Mouse (Mus musculus) liver, embryonic 12.5 days (tissue): ENCODE data around the gene Shroom1. TPM values are rescaled to one million over a fixed set of nuclear protein-coding genes. Genes with fewer than 3 reads are reported as not detected.
"Not testable (repeated sequence)": the region's sequence is repeated elsewhere in the genome, so short reads cannot be mapped to it uniquely, and the experiment has no call there.

Source experiments
- ATAC-seq: fragments of 200-750 bp; cut with Nextera tagmentation; 2 replicates; pipeline ENCODE4 v1.8.0; 2017; ENCODE audit warnings: moderate number of reproducible peaks, mild to moderate bottlenecking, moderate library complexity
- H3K27ac ChIP-seq: fragments of 300-500 bp; sonication (generic); 2 replicates; pipeline ENCODE4 v1.5.1; 2016; ENCODE audit warnings: mild to moderate bottlenecking
- H3K27me3 ChIP-seq: fragments of 300-500 bp; sonication (generic); replicated peaks from 2 replicates; pipeline ENCODE4 v1.6.1; 2016; ENCODE audit warnings: mild to moderate bottlenecking, moderate library complexity
- H3K36me3 ChIP-seq: fragments of 300-500 bp; sonication (generic); 2 replicates; pipeline ENCODE4 v1.6.1; 2016; ENCODE audit warnings: mild to moderate bottlenecking, moderate library complexity
- H3K4me1 ChIP-seq: fragments of 300-500 bp; sonication (generic); 2 replicates; pipeline ENCODE4 v1.6.1; 2016
- H3K4me2 ChIP-seq: fragments of 300-500 bp; sonication (generic); 2 replicates; pipeline ENCODE4 v1.6.1; 2016; ENCODE audit warnings: mild to moderate bottlenecking, moderate library complexity
- H3K4me3 ChIP-seq: fragments of 300-500 bp; sonication (generic); 2 replicates; pipeline ENCODE4 v1.5.1; 2016; ENCODE audit warnings: mild to moderate bottlenecking, moderate library complexity
- H3K9ac ChIP-seq: fragments of 300-500 bp; sonication (generic); 2 replicates; pipeline ENCODE4 v1.6.1; 2016; ENCODE audit warnings: mild to moderate bottlenecking, moderate library complexity
- H3K9me3 ChIP-seq: fragments of 300-500 bp; sonication (generic); replicated peaks from 2 replicates; pipeline ENCODE4 v1.6.1; 2016; ENCODE audit warnings: mild to moderate bottlenecking, moderate library complexity
- WGBS: fragments of 180-500 bp; shearing (Covaris S2); methylation state at CpG from one replicate; pipeline ENCODE4 v1.1.7; 2016; ENCODE audit not compliant: insufficient replicate concordance; 5-methylcytosine and 5-hydroxymethylcytosine counted together
- polyA plus RNA-seq: library from polyadenylated mRNA; unstranded; fragments of >200 nt; fragmentation: Nextera tagmentation; extraction: Ambion mirVana; gene quantifications from 2 replicates; pipeline ENCODE4 v1.2.1, GENCODE M21; 2016

Shroom1 gene
- 1.9 and 2.0 TPM in 2 replicates for polyA plus RNA-seq

- H3K27ac ChIP-seq, result peak within 1 kb of the TSS; percentile 38; the same call in 1 of the 2 replicates
Measured at GRCm38 (mm10) chr11:53456474-53457371, at the start of gene Shroom1, which contains the start of gene Gm10447. Gene Shroom1, plus strand, starts transcription at chr11:53457205. Gene Gm10447, minus strand, starts transcription at chr11:53457110.

GRCm38 (mm10) chr11:53411738-53412137, 45.3 kb upstream of the Shroom1 start:
- no peaks in the 10 kb centered on the region for H3K4me1 ChIP-seq
- H3K4me3 ChIP-seq, result no peak overlapping the region
- H3K9ac ChIP-seq, result no peak overlapping the region
- no peak overlapping the region for H3K27ac ChIP-seq
- ATAC-seq, result no peak
- no peaks in the 10 kb centered on the region for H3K27me3 ChIP-seq
- H3K9me3 ChIP-seq, result no peaks in the 10 kb centered on the region
- H3K4me2 ChIP-seq, result no peak overlapping the region
- H3K36me3 ChIP-seq, result peaks cover 89% of the 10 kb centered on the region

More at GRCm38 (mm10) chr11:53456474-53457371, at the start of gene Shroom1, which contains the start of gene Gm10447:
- H3K4me3 ChIP-seq, result peak within 1 kb of the TSS; percentile 58
- no peaks in the 10 kb centered on the region for H3K36me3 ChIP-seq
- H3K9me3 ChIP-seq, result no peaks in the 10 kb centered on the region
- H3K27me3 ChIP-seq, result peaks cover 84% of the 10 kb centered on the region
- ATAC-seq, result peak; percentile 68
- WGBS, result 6% methylated on average over 42 of the region's 42 CpGs
- H3K4me2 ChIP-seq, result peak within 1 kb of the TSS; percentile 78
- H3K9ac ChIP-seq, result peak within 1 kb of the TSS; percentile 55
- H3K4me1 ChIP-seq, result peaks cover 24% of the 10 kb centered on the region

- ATAC-seq, result no peak
- H3K9ac ChIP-seq, result no peak overlapping the region
- 83% methylated on average over 4 of the region's 4 CpGs for WGBS
- no peaks in the 10 kb centered on the region for H3K9me3 ChIP-seq
- H3K27ac ChIP-seq, result no peak overlapping the region
- no peak overlapping the region for H3K4me2 ChIP-seq
- H3K36me3 ChIP-seq, result peaks cover 92% of the 10 kb centered on the region
- H3K27me3 ChIP-seq, result no peaks in the 10 kb centered on the region
- no peak overlapping the region for H3K4me3 ChIP-seq
- no peaks in the 10 kb centered on the region for H3K4me1 ChIP-seq
Measured at GRCm38 (mm10) chr11:53413871-53414270, 43.1 kb upstream of the Shroom1 start.

- no peak for ATAC-seq
- Histone ChIP-seq H3K9ac (no peak overlapping the region), H3K4me1 (no peaks in the 10 kb centered on the region), H3K4me2 (no peak overlapping the region), H3K9me3 (no peaks in the 10 kb centered on the region), H3K27ac (no peak overlapping the region), H3K27me3 (no peaks in the 10 kb centered on the region), H3K36me3 (peaks cover 70% of the 10 kb centered on the region), H3K4me3 (no peak overlapping the region)
Measured at GRCm38 (mm10) chr11:53418048-53418447, 39.0 kb upstream of the Shroom1 start.

- H3K4me1 ChIP-seq, result no peaks in the 10 kb centered on the region; the same call in 1 of the 2 replicates
- no peak within 1 kb of the TSS for H3K9ac ChIP-seq
- H3K9me3 ChIP-seq, result no peaks in the 10 kb centered on the region
- H3K27ac ChIP-seq, result peak within 1 kb of the TSS; percentile 58
- 64% methylated on average over 4 of the region's 4 CpGs for WGBS
- no peaks in the 10 kb centered on the region for H3K27me3 ChIP-seq
- 0 out of 2 replicates have a peak, but pooled peaks have one; percentile 42 for ATAC-seq
- peak within 1 kb of the TSS; percentile 10; the same call in 1 of the 2 replicates for H3K4me2 ChIP-seq
- H3K4me3 ChIP-seq, result no peak within 1 kb of the TSS
- peaks cover 35% of the 10 kb centered on the region for H3K36me3 ChIP-seq
Measured at GRCm38 (mm10) chr11:53423036-53423435, 34.0 kb upstream of the Shroom1 start, which contains the start of gene Leap2. Gene Leap2, minus strand, starts transcription at chr11:53423170.

GRCm38 (mm10) chr11:53424826-53425225, 32.2 kb upstream of the Shroom1 start:
- no peak overlapping the region for H3K9ac ChIP-seq
- no peaks in the 10 kb centered on the region for H3K27me3 ChIP-seq
- no peak overlapping the region for H3K4me2 ChIP-seq
- H3K4me1 ChIP-seq, result peaks cover 14% of the 10 kb centered on the region
- no peaks in the 10 kb centered on the region for H3K9me3 ChIP-seq
- no peak overlapping the region for H3K27ac ChIP-seq
- no peak overlapping the region for H3K4me3 ChIP-seq
- no peak for ATAC-seq
- H3K36me3 ChIP-seq, result peaks cover 32% of the 10 kb centered on the region
- 50% methylated on average over 2 of the region's 2 CpGs for WGBS

GRCm38 (mm10) chr11:53425251-53425650, 31.8 kb upstream of the Shroom1 start:
- no peak for ATAC-seq
- peak overlapping the region; percentile 45; the same call in 1 of the 2 replicates for H3K27ac ChIP-seq

GRCm38 (mm10) chr11:53425711-53426255, 31.2 kb upstream of the Shroom1 start:
- no peak overlapping the region for H3K9ac ChIP-seq
- 71% methylated on average over 6 of the region's 6 CpGs for WGBS
- H3K4me2 ChIP-seq, result no peak overlapping the region
- H3K36me3 ChIP-seq, result peaks cover 26% of the 10 kb centered on the region
- peaks cover 18% of the 10 kb centered on the region for H3K4me1 ChIP-seq
- no peaks in the 10 kb centered on the region for H3K27me3 ChIP-seq
- no peak for ATAC-seq
- H3K27ac ChIP-seq, result peak overlapping the region; percentile 45; the same call in 1 of the 2 replicates
- H3K4me3 ChIP-seq, result no peak overlapping the region
- H3K9me3 ChIP-seq, result no peaks in the 10 kb centered on the region

More at GRCm38 (mm10) chr11:53425251-53425650, 31.8 kb upstream of the Shroom1 start:
- Histone ChIP-seq H3K4me1 (peaks cover 18% of the 10 kb centered on the region), H3K9ac (no peak overlapping the region), H3K27me3 (no peaks in the 10 kb centered on the region), H3K36me3 (peaks cover 27% of the 10 kb centered on the region), H3K4me3 (no peak overlapping the region), H3K4me2 (no peak overlapping the region), H3K9me3 (no peaks in the 10 kb centered on the region)
- WGBS, result 70% methylated on average over 3 of the region's 3 CpGs

GRCm38 (mm10) chr11:53426914-53427313, 30.1 kb upstream of the Shroom1 start:
- not testable (repeated sequence) for H3K27ac ChIP-seq, H3K4me2 ChIP-seq, H3K9ac ChIP-seq, H3K4me3 ChIP-seq, ATAC-seq, H3K9me3 ChIP-seq, H3K27me3 ChIP-seq
- Histone ChIP-seq H3K4me1 (peaks cover 26% of the 10 kb centered on the region), H3K36me3 (peaks cover 23% of the 10 kb centered on the region)
- 80% methylated on average over 3 of the region's 3 CpGs for WGBS

GRCm38 (mm10) chr11:53427993-53428715, 28.9 kb upstream of the Shroom1 start:
- Histone ChIP-seq H3K9me3 (no peaks in the 10 kb centered on the region), H3K4me3 (no peak overlapping the region), H3K4me2 (no peak overlapping the region), H3K27me3 (no peaks in the 10 kb centered on the region), H3K4me1 (peaks cover 39% of the 10 kb centered on the region), H3K27ac (no peak overlapping the region), H3K36me3 (peaks cover 23% of the 10 kb centered on the region), H3K9ac (no peak overlapping the region)
- 80% methylated on average over 3 of the region's 3 CpGs for WGBS
- ATAC-seq, result no peak

GRCm38 (mm10) chr11:53428716-53429057, 28.3 kb upstream of the Shroom1 start:
- Histone ChIP-seq H3K27ac (no peak overlapping the region), H3K4me3 (no peak overlapping the region), H3K27me3 (no peaks in the 10 kb centered on the region), H3K4me2 (no peak overlapping the region), H3K9ac (no peak overlapping the region), H3K36me3 (peaks cover 23% of the 10 kb centered on the region), H3K4me1 (peaks cover 44% of the 10 kb centered on the region), H3K9me3 (no peaks in the 10 kb centered on the region)
- WGBS, result 89% methylated on average over 5 of the region's 5 CpGs
- no peak for ATAC-seq

- H3K4me2 ChIP-seq, result peak overlapping the region; percentile 90
- no peak overlapping the region; the same call in 1 of the 2 replicates for H3K27ac ChIP-seq
- peak overlapping the region; percentile 99 for H3K4me3 ChIP-seq
- peaks cover 23% of the 10 kb centered on the region for H3K36me3 ChIP-seq
- no peaks in the 10 kb centered on the region for H3K27me3 ChIP-seq
- H3K9ac ChIP-seq, result peak overlapping the region; percentile 87
- no peaks in the 10 kb centered on the region for H3K9me3 ChIP-seq
- peaks cover 45% of the 10 kb centered on the region for H3K4me1 ChIP-seq
- ATAC-seq, result no peak
Measured at GRCm38 (mm10) chr11:53429182-53429581, 27.8 kb upstream of the Shroom1 start.
